Mouse (Mus musculus) limb, embryonic 10.5 days (tissue): Measurements from ENCODE around the gene N6amt1. TPM values are rescaled to one million over a fixed set of nuclear protein-coding genes. Genes with fewer than 3 reads are reported as not detected.

Experiments
- DNase-seq: peaks from one replicate; pipeline ENCODE4 v3.0.0-alpha.2; 2017; ENCODE audit warnings: low spot score
- H3K27ac ChIP-seq: fragments of 300-500 bp; sonication (generic); 2 replicates; pipeline ENCODE4 v1.5.1; 2016; ENCODE audit warnings: mild to moderate bottlenecking
- H3K27me3 ChIP-seq: fragments of 300-500 bp; sonication (generic); 2 replicates; pipeline ENCODE4 v1.6.1; 2016; ENCODE audit warnings: low read depth, mild to moderate bottlenecking; ENCODE audit not compliant: poor library complexity, severe bottlenecking
- H3K36me3 ChIP-seq: fragments of 300-500 bp; sonication (generic); 2 replicates; pipeline ENCODE4 v1.6.1; 2016; ENCODE audit warnings: mild to moderate bottlenecking, moderate library complexity
- H3K4me1 ChIP-seq: fragments of 300-500 bp; sonication (generic); 2 replicates; pipeline ENCODE4 v1.6.1; 2016
- H3K4me3 ChIP-seq: fragments of 300-500 bp; sonication (generic); 2 replicates; pipeline ENCODE4 v1.5.1; 2016; ENCODE audit warnings: mild to moderate bottlenecking, moderate library complexity
- H3K9me3 ChIP-seq: fragments of 300-500 bp; sonication (generic); replicated peaks from 2 replicates; pipeline ENCODE4 v1.6.1; 2016; ENCODE audit warnings: mild to moderate bottlenecking
- WGBS: fragments of 180-500 bp; shearing (Covaris S2); methylation state at CpG from one replicate; pipeline ENCODE4 v1.1.7; 2016; 5-methylcytosine and 5-hydroxymethylcytosine counted together
- polyA plus RNA-seq: library from polyadenylated mRNA; unstranded; fragments of >200 nt; fragmentation: Nextera tagmentation; extraction: Ambion mirVana; gene quantifications from 2 replicates; pipeline ENCODE4 v1.2.1, GENCODE M21; 2016

The N6amt1 gene
- 19.4 and 22.9 TPM in 2 replicates for polyA plus RNA-seq

GRCm38 (mm10) chr16:87354075-87354583 lies at the start of gene N6amt1:
N6amt1 (plus strand) TSS chr16:87354185.
- Histone ChIP-seq H3K9me3 (no peaks in the 10 kb centered on the region), H3K27ac (peak within 1 kb of the TSS; percentile 98), H3K4me1 (no peaks in the 10 kb centered on the region), H3K27me3 (no peaks in the 10 kb centered on the region), H3K4me3 (peak within 1 kb of the TSS; percentile 71), H3K36me3 (peaks cover 27% of the 10 kb centered on the region)
- under 1% methylated on average over 46 of the region's 48 CpGs for WGBS
- peak; percentile 94 for DNase-seq

- H3K27me3 ChIP-seq = no peaks in the 10 kb centered on the region
- 91% methylated on average over 11 of the region's 11 CpGs for WGBS
- no peaks in the 10 kb centered on the region for H3K4me1 ChIP-seq
- H3K27ac ChIP-seq = no peak overlapping the region
- no peaks in the 10 kb centered on the region for H3K36me3 ChIP-seq
- DNase-seq = no peak
- H3K9me3 ChIP-seq = no peaks in the 10 kb centered on the region
- no peak overlapping the region for H3K4me3 ChIP-seq
Observed at GRCm38 (mm10) chr16:87305251-87306011, 48.6 kb upstream of the N6amt1 start.

DNA sequence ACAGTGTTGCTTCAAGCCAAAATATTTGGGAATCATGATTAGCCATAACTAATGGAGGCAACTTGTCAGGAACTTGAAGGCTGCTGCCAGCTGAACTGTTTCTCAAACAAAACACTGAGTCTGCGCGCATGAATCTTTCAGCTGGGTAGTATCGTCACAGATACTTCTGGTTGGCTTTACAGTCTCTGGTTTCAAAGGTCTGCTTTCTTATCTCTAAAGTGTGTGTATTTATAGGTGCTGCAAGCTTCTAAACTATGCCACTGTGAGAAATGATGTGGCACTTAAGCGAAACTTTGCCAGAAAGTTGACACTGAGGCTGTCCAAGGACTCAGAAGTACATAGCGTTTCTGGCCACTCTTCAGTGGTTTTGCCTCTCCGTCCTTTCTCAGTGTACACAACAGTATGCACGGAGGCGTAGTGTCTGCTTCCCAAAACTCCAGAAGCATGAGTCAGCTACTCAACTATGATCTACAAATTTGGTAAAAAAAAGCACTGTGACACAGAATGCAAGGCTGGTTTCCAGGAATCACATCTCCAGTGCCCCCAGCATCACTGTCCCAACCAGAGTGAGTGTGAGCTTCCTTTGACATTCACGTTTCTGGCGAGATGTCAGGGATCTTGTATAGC lies 46.8 kb upstream of the N6amt1 start:
- H3K27ac ChIP-seq = no peak overlapping the region
- H3K4me1 ChIP-seq = no peaks in the 10 kb centered on the region
- no peak overlapping the region for H3K4me3 ChIP-seq
- WGBS = 86% methylated on average over 10 of the region's 10 CpGs
- no peak for DNase-seq
- H3K27me3 ChIP-seq = no peaks in the 10 kb centered on the region
- no peaks in the 10 kb centered on the region for H3K36me3 ChIP-seq
- H3K9me3 ChIP-seq = no peaks in the 10 kb centered on the region

DNA sequence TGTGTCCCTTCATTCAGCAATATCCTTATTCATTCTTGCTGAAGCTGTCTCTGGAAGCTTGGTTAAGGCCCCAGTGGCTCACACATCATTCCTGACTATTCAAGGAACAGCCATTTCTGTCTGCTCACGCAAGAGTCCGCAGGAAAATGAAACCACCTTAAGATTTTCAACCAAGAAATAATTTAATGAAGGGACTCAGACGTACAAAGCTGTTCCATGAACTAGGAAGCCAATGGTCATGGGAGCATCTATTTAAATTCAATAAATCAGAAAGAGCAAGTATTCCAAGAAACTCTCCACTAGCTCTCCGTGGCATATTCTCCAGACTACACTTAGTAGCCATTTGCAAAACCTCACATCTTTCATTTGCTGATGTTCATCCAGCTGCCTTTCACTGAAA lies 43.3 kb upstream of the N6amt1 start:
- DNase-seq = no peak
- Histone ChIP-seq H3K4me3 (no peak overlapping the region), H3K4me1 (no peaks in the 10 kb centered on the region), H3K27me3 (no peaks in the 10 kb centered on the region), H3K36me3 (no peaks in the 10 kb centered on the region), H3K27ac (no peak overlapping the region), H3K9me3 (no peaks in the 10 kb centered on the region)
- WGBS = 96% methylated on average over 4 of the region's 4 CpGs

DNA sequence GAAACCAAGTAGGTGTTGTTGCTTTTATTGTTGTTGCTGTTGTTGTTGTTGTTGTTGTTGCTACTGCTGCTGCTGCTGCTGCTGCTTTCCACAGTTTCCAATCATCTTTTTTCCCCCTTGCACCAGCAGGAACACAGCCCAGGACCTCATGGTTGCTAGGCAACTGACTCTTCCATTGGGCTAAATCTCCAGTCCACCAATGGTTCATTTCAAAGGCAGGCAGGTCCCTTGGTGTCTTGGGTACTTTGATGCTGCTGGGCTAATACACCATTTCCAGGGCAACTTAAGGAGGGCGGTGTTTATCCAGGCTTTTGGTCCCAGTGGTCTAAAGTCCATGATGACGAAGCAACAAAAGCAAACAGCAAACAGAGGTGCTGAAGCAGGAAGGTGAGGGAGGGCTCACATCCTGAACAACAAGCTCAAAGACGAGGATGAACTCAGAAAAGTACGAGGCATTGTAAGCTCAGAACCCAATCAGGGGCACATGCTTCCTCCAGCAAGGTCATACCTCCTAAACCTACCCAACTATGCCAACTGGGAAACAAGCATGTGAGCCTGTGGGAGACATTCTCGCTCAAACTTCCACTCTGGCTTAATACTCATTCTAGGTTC lies 35.7 kb upstream of the N6amt1 start:
- peaks cover 20% of the 10 kb centered on the region for H3K4me1 ChIP-seq
- no peak for DNase-seq
- H3K27ac ChIP-seq = no peak overlapping the region
- H3K36me3 ChIP-seq = no peaks in the 10 kb centered on the region
- 85% methylated on average over 5 of the region's 5 CpGs for WGBS
- H3K4me3 ChIP-seq = no peak overlapping the region
- H3K9me3 ChIP-seq = no peaks in the 10 kb centered on the region
- H3K27me3 ChIP-seq = no peaks in the 10 kb centered on the region

GRCm38 (mm10) chr16:87318998-87319397 lies 35.0 kb upstream of the N6amt1 start:
- Histone ChIP-seq H3K36me3 (no peaks in the 10 kb centered on the region), H3K4me1 (peaks cover 20% of the 10 kb centered on the region), H3K27ac (no peak overlapping the region), H3K4me3 (no peak overlapping the region), H3K9me3 (no peaks in the 10 kb centered on the region), H3K27me3 (no peaks in the 10 kb centered on the region)
- WGBS = 88% methylated on average over 5 of the region's 5 CpGs
- no peak for DNase-seq

- Histone ChIP-seq H3K27ac (peak overlapping the region; percentile 66), H3K4me1 (peaks cover 20% of the 10 kb centered on the region), H3K4me3 (no peak overlapping the region), H3K36me3 (no peaks in the 10 kb centered on the region), H3K27me3 (no peaks in the 10 kb centered on the region), H3K9me3 (no peaks in the 10 kb centered on the region)
- peak; percentile 32 for DNase-seq
- 72% methylated on average over 5 of the region's 5 CpGs for WGBS
Observed at GRCm38 (mm10) chr16:87319541-87320251, 34.3 kb upstream of the N6amt1 start.

DNA sequence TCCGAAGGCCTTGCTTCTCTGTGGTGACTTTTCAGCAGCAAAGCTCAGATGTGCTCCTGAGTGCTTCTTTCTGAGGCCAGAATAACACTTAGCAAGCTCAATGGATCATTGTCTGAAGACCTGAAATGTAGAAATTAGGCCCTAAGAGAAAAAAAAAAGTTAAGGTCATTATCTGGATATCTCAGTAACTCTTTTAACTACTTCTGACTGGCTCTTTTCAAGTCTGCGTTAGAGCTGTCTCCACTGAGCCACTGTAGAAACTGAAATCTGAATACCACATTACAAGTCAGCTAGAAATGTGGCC lies 33.8 kb upstream of the N6amt1 start:
- no peak overlapping the region for H3K4me3 ChIP-seq
- no peaks in the 10 kb centered on the region for H3K27me3 ChIP-seq
- H3K9me3 ChIP-seq = no peaks in the 10 kb centered on the region
- no peak for DNase-seq
- H3K27ac ChIP-seq = peak overlapping the region; percentile 66
- no peaks in the 10 kb centered on the region for H3K36me3 ChIP-seq
- WGBS = 67% methylated on average over 2 of the region's 2 CpGs
- peaks cover 20% of the 10 kb centered on the region for H3K4me1 ChIP-seq

DNA sequence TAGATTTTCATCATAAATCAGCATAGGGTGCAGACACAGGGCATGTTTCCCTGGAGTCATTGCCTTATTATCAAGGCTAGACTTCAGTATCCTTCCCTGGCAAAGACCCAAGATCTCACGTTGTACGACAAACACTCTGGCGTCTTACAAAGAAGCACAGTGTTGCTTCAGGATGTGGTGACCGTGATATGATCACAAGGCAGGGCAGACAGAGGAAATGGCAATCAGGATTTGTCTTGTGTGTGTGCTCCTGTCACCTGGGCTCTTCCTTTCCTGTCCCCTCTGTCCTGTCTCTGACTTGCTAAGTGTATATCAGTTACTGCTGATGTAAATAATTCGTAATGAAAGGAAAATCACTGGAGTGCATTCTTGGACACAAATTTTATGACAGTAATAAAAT lies 29.4 kb upstream of the N6amt1 start:
- no peaks in the 10 kb centered on the region for H3K9me3 ChIP-seq
- no peak for DNase-seq
- 85% methylated on average over 5 of the region's 5 CpGs for WGBS
- peaks cover 8% of the 10 kb centered on the region; the same call in 1 of the 2 replicates for H3K4me1 ChIP-seq
- no peak overlapping the region for H3K4me3 ChIP-seq
- no peak overlapping the region for H3K27ac ChIP-seq
- no peaks in the 10 kb centered on the region for H3K27me3 ChIP-seq
- H3K36me3 ChIP-seq = no peaks in the 10 kb centered on the region

DNA sequence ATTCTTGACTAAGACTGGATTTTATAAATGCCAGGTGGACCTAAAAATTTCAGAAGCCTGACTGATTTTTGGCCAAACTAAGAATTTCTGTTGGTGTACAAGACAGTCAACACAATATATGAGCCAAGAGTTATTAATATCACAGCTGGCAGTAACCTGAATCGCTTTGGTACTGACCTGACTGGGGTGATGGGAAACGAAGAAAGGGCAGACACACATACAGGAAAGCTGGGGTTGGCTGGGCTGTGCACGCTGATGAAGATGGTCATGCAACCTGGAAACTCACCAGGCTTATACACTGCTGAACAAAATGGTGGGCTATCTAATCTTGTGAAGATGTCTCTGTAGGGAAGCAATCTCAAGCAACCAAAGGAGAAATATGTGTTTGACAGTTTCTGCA lies 24.0 kb upstream of the N6amt1 start:
- no peaks in the 10 kb centered on the region for H3K36me3 ChIP-seq
- H3K27ac ChIP-seq = no peak overlapping the region
- no peaks in the 10 kb centered on the region for H3K9me3 ChIP-seq
- no peak overlapping the region for H3K4me3 ChIP-seq
- DNase-seq = no peak
- H3K4me1 ChIP-seq = no peaks in the 10 kb centered on the region
- 86% methylated on average over 3 of the region's 3 CpGs for WGBS
- H3K27me3 ChIP-seq = no peaks in the 10 kb centered on the region

DNA sequence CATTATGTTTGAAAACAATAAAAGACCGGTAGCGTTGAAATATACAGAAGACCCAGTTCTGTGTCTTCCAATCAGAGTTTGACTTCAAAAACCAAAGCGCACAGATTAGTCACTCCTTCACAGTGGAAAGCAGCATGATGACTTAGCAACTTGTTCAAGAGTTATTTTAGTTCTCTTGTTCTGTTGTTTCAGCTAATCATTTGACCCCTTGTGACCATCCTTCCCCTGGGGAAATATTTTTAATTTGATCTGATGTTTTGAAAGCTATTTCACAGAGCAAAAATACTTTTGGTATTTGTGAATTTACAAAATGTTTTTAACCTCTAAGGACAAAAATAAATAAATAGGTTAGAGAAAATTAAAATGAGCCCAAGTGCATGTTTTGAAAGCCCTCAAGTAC lies 19.2 kb upstream of the N6amt1 start:
- 95% methylated on average over 3 of the region's 3 CpGs for WGBS
- no peaks in the 10 kb centered on the region for H3K27me3 ChIP-seq

GRCm38 (mm10) chr16:87341043-87341572 lies 12.9 kb upstream of the N6amt1 start:
- 78% methylated on average over 6 of the region's 6 CpGs for WGBS
- no peaks in the 10 kb centered on the region for H3K27me3 ChIP-seq
- no peak for DNase-seq

More for the DNA sequence above, 19.2 kb upstream of the N6amt1 start:
- Histone ChIP-seq H3K9me3 (no peaks in the 10 kb centered on the region), H3K4me3 (no peak overlapping the region), H3K4me1 (no peaks in the 10 kb centered on the region), H3K27ac (no peak overlapping the region), H3K36me3 (no peaks in the 10 kb centered on the region)
- no peak for DNase-seq

More at GRCm38 (mm10) chr16:87341043-87341572, 12.9 kb upstream of the N6amt1 start:
- Histone ChIP-seq H3K9me3 (no peaks in the 10 kb centered on the region), H3K4me3 (no peak overlapping the region), H3K27ac (no peak overlapping the region), H3K4me1 (no peaks in the 10 kb centered on the region), H3K36me3 (no peaks in the 10 kb centered on the region)
